Mouse (Mus musculus) erythroblast, embryonic 14.5 days (primary cell): ENCODE measurements around the gene Prdm1. TPM values are rescaled to one million over a fixed set of nuclear protein-coding genes. Genes with fewer than 3 reads are reported as not detected.

Source experiments
- H3K27me3 ChIP-seq: 2 replicates; pipeline ENCODE4 v1.6.1; 2012; ENCODE audit warnings: inconsistent platforms; ENCODE audit not compliant: control insufficient read depth
- H3K36me3 ChIP-seq: 2 replicates; pipeline ENCODE4 v1.6.1; 2012; ENCODE audit warnings: mild to moderate bottlenecking, inconsistent platforms; ENCODE audit not compliant: control insufficient read depth
- H3K4me1 ChIP-seq: 2 replicates; pipeline ENCODE4 v1.6.1; 2012; ENCODE audit warnings: inconsistent platforms; ENCODE audit not compliant: control insufficient read depth
- H3K4me3 ChIP-seq: replicated peaks from 2 replicates; pipeline ENCODE3; 2012; ENCODE audit warnings: moderate library complexity, mild to moderate bottlenecking, inconsistent platforms
- H3K9me3 ChIP-seq: 2 replicates; pipeline ENCODE4 v1.6.1; 2012; ENCODE audit warnings: low read length, inconsistent platforms, mixed read lengths; ENCODE audit not compliant: control insufficient read depth
- GATA1 ChIP-seq: IDR thresholded peaks from 2 replicates; pipeline ENCODE4 v1.6.1; 2012; ENCODE audit warnings: low read length, inconsistent platforms, mixed read lengths
- TAL1 ChIP-seq: IDR thresholded peaks from 3 replicates; pipeline ENCODE4 v1.6.1; 2012; ENCODE audit warnings: low read length, inconsistent platforms, mixed read lengths
- polyA plus RNA-seq: library from polyadenylated mRNA; stranded (reverse); fragments of >175 nt; gene quantifications from 2 replicates; pipeline ENCODE4 v1.2.3, GENCODE M21; 2012

The Prdm1 gene
- polyA plus RNA-seq, 1 experiment: not detected

DNA sequence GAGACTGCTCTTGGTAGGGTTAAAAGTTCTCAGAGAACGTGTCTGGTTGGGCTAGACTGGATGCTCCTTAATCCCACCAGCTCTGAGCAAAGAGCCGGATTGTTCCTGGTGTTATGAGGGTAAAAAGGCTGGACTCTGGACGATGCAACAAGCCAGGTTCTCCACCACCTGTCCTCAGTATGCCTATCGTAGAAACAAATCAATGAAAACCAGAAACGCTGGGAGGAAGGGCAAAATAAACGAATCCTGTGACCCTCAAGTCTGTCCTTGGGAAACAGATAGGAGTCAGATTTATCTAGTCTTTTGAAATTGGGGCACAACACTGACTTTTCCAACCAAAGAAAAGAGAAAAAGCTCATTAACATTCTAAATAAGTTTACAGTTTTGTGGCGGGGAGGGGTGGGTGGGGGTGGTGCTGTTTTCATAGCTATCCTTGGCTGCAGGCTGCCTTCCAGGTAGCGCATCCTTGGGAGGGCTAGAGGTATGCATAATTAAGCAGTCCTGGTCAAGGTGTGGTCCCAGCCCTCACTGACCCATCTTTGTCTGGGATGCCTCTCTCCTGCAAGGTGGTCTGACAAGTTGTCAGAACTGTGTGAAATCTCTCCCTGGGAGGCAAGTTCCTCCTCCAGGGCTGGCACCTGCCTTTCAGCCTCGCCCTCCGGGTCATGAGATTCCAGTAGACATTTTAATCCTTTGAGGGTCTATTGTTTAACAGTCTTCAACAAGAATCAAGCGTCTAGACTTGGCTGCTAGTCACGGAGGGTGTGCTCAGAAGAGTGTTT lies 136.6 kb downstream of the Prdm1 start:
- TF ChIP-seq GATA1 (no peak), TAL1 (no peak)
- H3K9me3 ChIP-seq: no peaks in the 10 kb centered on the region
- H3K36me3 ChIP-seq: no peaks in the 10 kb centered on the region

DNA sequence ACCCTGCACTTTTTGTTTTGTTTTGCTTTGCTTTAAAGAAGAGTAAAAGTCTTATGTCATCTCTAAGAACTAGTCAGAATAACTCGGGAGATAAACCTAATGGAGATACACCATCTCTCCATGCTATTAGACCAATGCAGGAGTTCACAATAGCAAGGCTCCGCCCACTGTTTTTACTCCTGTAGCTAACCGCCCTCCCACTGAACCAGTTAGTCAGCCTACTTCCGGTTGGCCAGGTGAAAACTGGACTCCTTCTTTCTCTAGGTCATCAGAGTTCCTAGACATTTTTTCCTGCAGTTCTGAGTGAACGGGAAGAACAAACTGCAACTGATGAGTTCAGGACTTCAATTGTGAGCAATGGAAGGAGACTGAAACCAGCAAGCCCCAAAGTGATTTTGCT lies 138.0 kb downstream of the Prdm1 start:
- Histone ChIP-seq H3K36me3 (no peaks in the 10 kb centered on the region), H3K9me3 (no peaks in the 10 kb centered on the region), H3K4me1 (peaks cover 7% of the 10 kb centered on the region), H3K27me3 (no peaks in the 10 kb centered on the region), H3K4me3 (no peak overlapping the region)
- TF ChIP-seq TAL1 (no peak), GATA1 (no peak)

More for the DNA sequence above, 136.6 kb downstream of the Prdm1 start:
- Histone ChIP-seq H3K4me1 (peaks cover 7% of the 10 kb centered on the region), H3K27me3 (no peaks in the 10 kb centered on the region), H3K4me3 (no peak overlapping the region)

DNA sequence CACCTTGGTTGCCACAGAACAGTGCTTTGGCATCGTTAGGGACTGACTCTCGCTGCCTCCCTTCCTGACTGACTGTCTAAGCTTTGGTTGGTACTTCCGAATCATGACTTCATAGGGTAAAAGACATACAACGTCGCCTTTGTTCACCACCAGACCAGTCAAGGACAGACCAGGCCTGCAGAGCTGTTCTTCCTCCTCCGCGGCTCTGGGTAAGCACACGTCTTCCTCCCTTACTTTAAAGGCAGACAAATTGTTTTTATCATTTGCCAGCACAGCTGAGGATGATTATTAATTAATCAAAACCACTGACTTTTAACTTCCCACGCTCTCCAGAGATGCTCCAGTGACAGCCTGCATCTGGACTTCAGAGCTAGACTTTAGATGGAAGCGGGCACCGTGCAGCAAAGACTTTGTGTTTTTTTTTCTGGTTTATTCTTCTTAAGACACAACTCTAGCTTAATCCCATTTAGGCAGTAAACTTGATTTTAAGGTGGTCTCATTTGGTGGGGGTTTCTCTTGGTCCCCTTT lies 139.5 kb downstream of the Prdm1 start:
- Histone ChIP-seq H3K36me3 (no peaks in the 10 kb centered on the region), H3K27me3 (no peaks in the 10 kb centered on the region), H3K4me1 (peaks cover 8% of the 10 kb centered on the region), H3K9me3 (no peaks in the 10 kb centered on the region), H3K4me3 (no peak overlapping the region)
- TF ChIP-seq TAL1 (no peak), GATA1 (no peak)
